20 mouse cellular contexts compared by ENCODE assay signal in genomic region chr10:95299808-95300133, GRCm38 (mm10).
"Had no signal": no experiment of that assay in that cellular context is flagged by ENCODE, and none has a peak within 500 bp of the region (broad histone marks: within the 10 kb centered on the region; RNA-seq: fewer than 3 reads in every experiment).

No protein-coding gene starts in this region.

- H3K9ac ChIP-seq: limb, embryonic 12.5 days; limb, embryonic 15.5 days; liver, embryonic 14.5 days; liver, postnatal 0 days; lung, embryonic 14.5 days; midbrain, embryonic 13.5 days had no signal

- H3K9me3 ChIP-seq: limb, embryonic 12.5 days; limb, embryonic 15.5 days; midbrain, embryonic 10.5 days; midbrain, embryonic 13.5 days had no signal

- DNase-seq: kidney, postnatal 25 days; layer of hippocampus, postnatal 36 days; liver, postnatal 0 days; lung, embryonic 14.5 days; thymus, adult 2 months; thymus, postnatal 14 days; thymus, postnatal 4 days had no signal

- H3K27ac ChIP-seq: kidney, postnatal 0 days; layer of hippocampus, adult 2 months; left cerebral cortex, adult 2 months; limb, embryonic 12.5 days; limb, embryonic 15.5 days; liver, embryonic 14.5 days; midbrain, embryonic 10.5 days; midbrain, embryonic 13.5 days; stomach, postnatal 0 days had no signal

- ATAC-seq: liver, postnatal 0 days; lung, postnatal 0 days; midbrain, embryonic 13.5 days; midbrain, embryonic 16.5 days had no signal

- H3K4me2 ChIP-seq: limb, embryonic 12.5 days; limb, embryonic 15.5 days; liver, embryonic 11.5 days; lung, embryonic 14.5 days; midbrain, embryonic 13.5 days had no signal

- H3K36me3 ChIP-seq: limb, embryonic 12.5 days; limb, embryonic 15.5 days; midbrain, embryonic 10.5 days; midbrain, embryonic 13.5 days had no signal

- H3K27me3 ChIP-seq: limb, embryonic 15.5 days; midbrain, embryonic 13.5 days had no signal

- H3K4me3 ChIP-seq: layer of hippocampus, adult 2 months; left cerebral cortex, adult 2 months; limb, embryonic 12.5 days; limb, embryonic 15.5 days; megakaryocyte, embryonic 14.5 days; midbrain, embryonic 10.5 days; midbrain, embryonic 13.5 days had no signal
